Comparison of ENCODE assay signal across 17 mouse cellular contexts in genomic region chr7:35046091-35046490, GRCm38 (mm10).
"Had no signal": no experiment of that assay in that cellular context is flagged by ENCODE, and none has a peak within 500 bp of the region (broad histone marks: within the 10 kb centered on the region; RNA-seq: fewer than 3 reads in every experiment).

No protein-coding gene starts in this region.

- H3K27me3 ChIP-seq: liver, embryonic 15.5 days; lung, embryonic 15.5 days; midbrain, embryonic 12.5 days; midbrain, embryonic 15.5 days; neural tube, embryonic 13.5 days had no signal

- H3K4me2 ChIP-seq: liver, embryonic 15.5 days; lung, embryonic 15.5 days; midbrain, embryonic 12.5 days; midbrain, embryonic 15.5 days; neural tube, embryonic 13.5 days had no signal

- H3K9me3 ChIP-seq: liver, embryonic 15.5 days; lung, embryonic 15.5 days; midbrain, embryonic 12.5 days; midbrain, embryonic 15.5 days; neural tube, embryonic 13.5 days had no signal

- DNase-seq: kidney, adult 2 months; layer of hippocampus, adult 9-11 months; lung, postnatal 10 days; lung, postnatal 36 days; retina, postnatal 1 day; thymus, adult 2 months; thymus, postnatal 14 days; thymus, postnatal 4 days had no signal

- H3K4me3 ChIP-seq: layer of hippocampus, adult 2 months; liver, embryonic 15.5 days; lung, embryonic 15.5 days; midbrain, embryonic 12.5 days; midbrain, embryonic 15.5 days; neural tube, embryonic 13.5 days had no signal

- H3K9ac ChIP-seq: liver, embryonic 15.5 days; lung, embryonic 15.5 days; midbrain, embryonic 12.5 days; midbrain, embryonic 15.5 days; neural tube, embryonic 13.5 days had no signal

- H3K4me1 ChIP-seq: lung, embryonic 15.5 days; midbrain, embryonic 12.5 days; midbrain, embryonic 15.5 days had no signal

- ATAC-seq: intestine, postnatal 0 days; midbrain, embryonic 15.5 days had no signal

- H3K27ac ChIP-seq: kidney, postnatal 0 days; layer of hippocampus, adult 2 months; liver, embryonic 15.5 days; lung, embryonic 15.5 days; midbrain, embryonic 12.5 days; midbrain, embryonic 15.5 days; neural tube, embryonic 13.5 days; stomach, postnatal 0 days had no signal
